Mouse (Mus musculus) kidney, adult 9 months (tissue): Measurements from ENCODE around the gene Slc25a21.

ENCODE experiments used
- DNase-seq: peaks from one replicate; pipeline ENCODE4 v3.0.0; 2022

The Slc25a21 gene

GRCm38 (mm10) chr12:56718707-56719051 is 478.6 kb downstream of the Slc25a21 start:
- DNase-seq, result no peak

- no peak for DNase-seq
These were observed 479.1 kb downstream of the Slc25a21 start for GRCm38 (mm10) chr12:56717971-56718706.

GRCm38 (mm10) chr12:56701004-56701403 is 496.3 kb downstream of the Slc25a21 start:
- no peak for DNase-seq

- DNase-seq, result no peak
These were observed 497.1 kb downstream of the Slc25a21 start for GRCm38 (mm10) chr12:56699915-56700900.

GRCm38 (mm10) chr12:56699351-56699750 is 497.9 kb downstream of the Slc25a21 start:
- no peak for DNase-seq

- DNase-seq, result no peak
These were observed 498.9 kb downstream of the Slc25a21 start for GRCm38 (mm10) chr12:56698191-56698980.

- DNase-seq, result no peak
These were observed 499.5 kb downstream of the Slc25a21 start for GRCm38 (mm10) chr12:56697785-56698184.

- no peak for DNase-seq
These were observed 500.1 kb downstream of the Slc25a21 start for GRCm38 (mm10) chr12:56697011-56697740.

GRCm38 (mm10) chr12:56696174-56697010 is 500.9 kb downstream of the Slc25a21 start:
- no peak for DNase-seq

- peak; percentile 67 for DNase-seq
These were observed 501.7 kb downstream of the Slc25a21 start for GRCm38 (mm10) chr12:56695358-56696173.

- no peak for DNase-seq
These were observed 502.3 kb downstream of the Slc25a21 start for GRCm38 (mm10) chr12:56694936-56695335.

GRCm38 (mm10) chr12:56694361-56694760 is 502.9 kb downstream of the Slc25a21 start:
- no peak for DNase-seq

GRCm38 (mm10) chr12:56693411-56694098 is 503.7 kb downstream of the Slc25a21 start:
- no peak for DNase-seq

GRCm38 (mm10) chr12:56692536-56692935 is 504.7 kb downstream of the Slc25a21 start:
- no peak for DNase-seq

GRCm38 (mm10) chr12:56691427-56692079 is 505.7 kb downstream of the Slc25a21 start, which contains the start of gene Pax9:
TSS of gene Pax9 (plus strand) at chr12:56691767.
- DNase-seq, result no peak

GRCm38 (mm10) chr12:56691001-56691400 is 506.3 kb downstream of the Slc25a21 start:
- no peak for DNase-seq

- no peak for DNase-seq
These were observed 506.9 kb downstream of the Slc25a21 start for GRCm38 (mm10) chr12:56690366-56690765.

GRCm38 (mm10) chr12:56689736-56690135 is 507.5 kb downstream of the Slc25a21 start:
- DNase-seq, result no peak

- no peak for DNase-seq
These were observed 507.9 kb downstream of the Slc25a21 start for GRCm38 (mm10) chr12:56689331-56689730.
